Mouse (Mus musculus): ENCODE results near the gene Tbce. TPM values are rescaled to one million over a fixed set of nuclear protein-coding genes. Genes with fewer than 3 reads are reported as not detected.
"Not testable (repeated sequence)": the region's sequence is repeated elsewhere in the genome, so short reads cannot be mapped to it uniquely, and the experiment has no call there.

Tbce gene
- polyA plus RNA-seq, 1 experiment from 2014 or later, result 27.0 TPM

DNA sequence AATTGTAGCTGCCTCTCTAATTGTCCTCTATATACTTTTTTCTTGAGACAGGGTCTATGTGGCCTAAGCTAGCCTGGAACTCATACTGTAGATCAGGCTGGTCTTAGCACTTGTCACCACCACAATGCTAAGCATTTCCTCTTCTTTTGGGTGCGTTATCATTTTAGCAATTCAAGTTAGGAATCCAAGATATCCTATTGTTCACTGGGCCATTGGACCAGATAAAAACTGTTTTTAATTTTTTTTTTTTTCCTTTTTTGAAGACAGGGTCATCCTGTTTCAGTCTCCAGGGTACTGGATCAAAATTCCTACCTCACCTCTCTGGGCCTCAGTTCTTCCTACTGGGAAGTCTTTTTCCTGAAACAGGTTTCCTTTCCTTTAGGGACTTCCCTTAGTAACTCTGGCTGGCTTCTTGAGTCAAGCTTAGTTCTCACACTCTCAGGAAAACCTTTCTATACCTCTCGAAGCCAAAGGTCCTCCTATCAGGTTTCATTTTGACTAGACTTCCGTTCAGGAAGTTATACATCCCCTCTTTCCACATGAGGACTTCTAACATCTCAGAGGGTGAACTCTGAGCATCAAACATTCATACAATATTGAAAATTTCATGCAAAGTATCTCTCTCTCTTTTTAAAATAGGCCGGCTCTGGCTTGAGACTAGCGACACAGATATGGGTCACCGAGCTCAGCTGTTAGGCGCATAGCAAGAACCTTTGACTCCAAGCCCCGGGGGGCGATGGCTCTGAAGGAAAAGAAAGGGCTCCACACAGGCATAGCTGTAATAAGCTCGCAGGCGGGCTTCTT, 23.0 kb upstream of the Tbce start:
- H3K9ac ChIP-seq, result peak overlapping the region; percentile 78
- peaks cover 31% of the 10 kb centered on the region for H3K4me1 ChIP-seq (replicated peaks)
- peak overlapping the region; percentile 95 for H3K27ac ChIP-seq (replicated peaks)
- no peak for ATAC-seq (ENCODE audit: insufficient read depth)
- H3K36me3 ChIP-seq (replicated peaks), result peaks cover 3% of the 10 kb centered on the region; the same call in 1 of the 2 replicates
- H3K27me3 ChIP-seq, result no peaks in the 10 kb centered on the region
- 3% methylated on average over 11 of the region's 11 CpGs for WGBS (ENCODE audit: insufficient replicate concordance)
- H3K4me3 ChIP-seq (replicated peaks), result peak overlapping the region; percentile 99
- peak overlapping the region; percentile 80 for H3K4me2 ChIP-seq
- no peaks in the 10 kb centered on the region for H3K9me3 ChIP-seq (replicated peaks)

DNA sequence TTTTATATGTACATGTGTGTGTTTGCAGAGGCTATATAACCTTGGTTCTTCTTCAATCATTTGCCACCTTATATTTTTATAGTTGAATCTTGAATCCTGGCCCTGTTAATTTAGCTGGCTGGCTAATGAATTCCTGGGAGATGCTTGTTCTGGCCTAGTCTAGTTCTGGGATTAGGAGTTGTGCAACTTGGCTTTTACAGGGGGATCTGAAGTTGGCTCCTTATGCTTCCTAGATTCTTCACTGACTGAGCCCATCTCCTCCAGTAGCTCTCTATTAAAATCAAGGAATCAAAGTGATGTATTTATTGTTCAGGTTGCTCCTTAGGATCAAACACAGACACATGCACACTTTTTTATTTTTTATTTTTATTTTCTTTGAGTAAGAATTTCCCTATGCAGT, 20.1 kb upstream of the Tbce start:
- Histone ChIP-seq H3K4me1 (replicated peaks) (peaks cover 17% of the 10 kb centered on the region), H3K9ac (no peak overlapping the region), H3K9me3 (replicated peaks) (no peaks in the 10 kb centered on the region), H3K4me2 (no peak overlapping the region), H3K4me3 (replicated peaks) (no peak overlapping the region), H3K36me3 (replicated peaks) (peaks cover 18% of the 10 kb centered on the region; the same call in 1 of the 2 replicates), H3K27me3 (no peaks in the 10 kb centered on the region), H3K27ac (replicated peaks) (no peak overlapping the region)
- no peak for ATAC-seq (ENCODE audit: insufficient read depth)

DNA sequence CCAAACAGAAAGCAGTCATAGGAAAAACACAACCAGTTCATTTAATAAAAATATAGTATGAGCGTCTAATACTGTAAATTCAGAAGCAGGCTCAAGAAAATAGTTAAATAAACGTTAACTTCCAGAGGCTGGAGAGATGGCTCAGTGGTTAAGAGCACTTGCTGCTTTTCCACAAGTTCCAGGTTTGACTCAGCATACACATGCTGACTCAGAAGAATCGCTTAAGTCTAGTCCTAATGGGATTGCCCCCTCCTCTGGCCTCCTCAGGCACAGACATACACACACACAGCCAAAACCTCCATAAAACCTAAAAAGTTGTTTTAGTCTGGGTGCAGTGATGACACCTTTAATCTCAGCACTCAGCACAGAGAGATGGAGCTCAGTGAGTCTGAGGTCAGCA, 17.4 kb upstream of the Tbce start:
- Histone ChIP-seq H3K9ac (no peak overlapping the region), H3K36me3 (replicated peaks) (peaks cover 43% of the 10 kb centered on the region), H3K9me3 (replicated peaks) (no peaks in the 10 kb centered on the region), H3K4me3 (replicated peaks) (no peak overlapping the region), H3K4me2 (no peak overlapping the region), H3K27me3 (no peaks in the 10 kb centered on the region), H3K4me1 (replicated peaks) (peaks cover 8% of the 10 kb centered on the region; the same call in 1 of the 2 replicates), H3K27ac (replicated peaks) (no peak overlapping the region)
- WGBS (ENCODE audit: insufficient replicate concordance), result 79% methylated on average over 3 of the region's 3 CpGs
- no peak for ATAC-seq (ENCODE audit: insufficient read depth)

DNA sequence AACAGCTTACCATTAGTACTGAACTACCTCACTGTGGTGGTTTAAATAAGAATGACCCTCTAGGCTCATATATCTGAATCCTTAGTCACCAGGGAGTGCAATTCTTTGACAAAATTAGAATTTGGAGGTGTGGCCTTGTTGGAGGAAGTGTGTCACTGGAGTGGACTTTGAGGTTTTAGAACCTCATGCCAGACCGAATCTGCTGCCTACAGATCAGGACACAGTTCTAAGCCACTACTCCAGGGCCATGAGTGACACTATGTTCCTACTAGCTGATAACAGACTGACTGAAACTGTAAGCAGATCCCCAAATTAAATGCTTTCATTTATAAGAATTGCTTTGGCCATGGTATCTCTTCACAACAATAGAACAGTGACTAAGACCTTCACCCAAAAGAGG, 10.4 kb upstream of the Tbce start:
- 61% methylated on average over 1 of the region's 1 CpGs for WGBS (ENCODE audit: insufficient replicate concordance)
- Histone ChIP-seq H3K9ac (no peak overlapping the region), H3K27me3 (no peaks in the 10 kb centered on the region), H3K27ac (replicated peaks) (no peak overlapping the region), H3K36me3 (replicated peaks) (peaks cover 52% of the 10 kb centered on the region), H3K4me3 (replicated peaks) (no peak overlapping the region), H3K4me1 (replicated peaks) (no peaks in the 10 kb centered on the region), H3K9me3 (replicated peaks) (no peaks in the 10 kb centered on the region), H3K4me2 (no peak overlapping the region)
- no peak for ATAC-seq (ENCODE audit: insufficient read depth)

DNA sequence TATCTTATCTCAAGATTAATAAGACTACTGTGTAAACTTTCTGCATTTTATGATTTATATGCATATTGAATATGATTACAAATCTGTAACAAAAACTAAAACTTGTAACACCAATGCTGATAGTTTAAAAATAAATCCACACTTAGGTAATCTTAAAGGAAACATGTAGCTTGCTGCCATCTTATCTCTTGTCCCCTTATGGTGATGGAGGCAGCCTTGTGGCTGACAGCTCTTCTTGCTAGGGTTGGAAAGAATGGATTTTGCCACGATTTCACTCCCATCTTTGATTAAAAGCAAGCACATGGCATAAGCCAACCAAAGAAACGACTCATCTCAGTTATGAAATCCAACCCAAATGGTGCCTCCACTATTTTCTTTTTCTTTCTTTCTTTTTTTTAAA, 5.1 kb upstream of the Tbce start:
- 19% methylated on average over 2 of the region's 2 CpGs for WGBS (ENCODE audit: insufficient replicate concordance)
- Histone ChIP-seq H3K27ac (replicated peaks) (no peak overlapping the region), H3K9ac (no peak overlapping the region), H3K4me1 (replicated peaks) (peaks cover 8% of the 10 kb centered on the region), H3K9me3 (replicated peaks) (no peaks in the 10 kb centered on the region), H3K36me3 (replicated peaks) (peaks cover 16% of the 10 kb centered on the region; the same call in 1 of the 2 replicates), H3K4me2 (no peak overlapping the region), H3K27me3 (no peaks in the 10 kb centered on the region), H3K4me3 (replicated peaks) (no peak overlapping the region)
- no peak for ATAC-seq (ENCODE audit: insufficient read depth)

DNA sequence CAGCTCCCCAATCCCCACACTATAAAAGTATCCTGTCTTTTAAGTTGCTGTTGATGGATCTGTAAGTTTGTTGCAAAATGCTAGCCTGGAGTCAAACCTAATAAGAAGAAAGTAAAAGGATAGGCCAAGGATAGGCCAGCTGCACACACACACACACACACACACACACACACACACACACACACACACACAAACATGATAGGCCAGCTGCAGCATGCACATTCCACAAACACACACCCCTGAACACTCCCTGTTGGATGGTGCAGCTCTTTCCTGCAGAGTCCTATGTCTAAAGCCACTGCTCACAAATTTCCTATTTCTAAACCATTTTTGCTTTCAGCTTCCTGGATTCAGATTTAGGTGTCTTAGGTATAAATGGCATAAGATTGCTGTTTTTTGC, 4.4 kb upstream of the Tbce start:
- no peaks in the 10 kb centered on the region for H3K27me3 ChIP-seq
- H3K9me3 ChIP-seq (replicated peaks), result no peaks in the 10 kb centered on the region
- H3K4me1 ChIP-seq (replicated peaks), result peaks cover 9% of the 10 kb centered on the region
- peaks cover 9% of the 10 kb centered on the region; the same call in 1 of the 2 replicates for H3K36me3 ChIP-seq (replicated peaks)
- H3K4me2 ChIP-seq, result no peak overlapping the region
- H3K27ac ChIP-seq (replicated peaks), result no peak overlapping the region
- H3K4me3 ChIP-seq (replicated peaks), result no peak overlapping the region
- no peak overlapping the region for H3K9ac ChIP-seq
- no peak for ATAC-seq (ENCODE audit: insufficient read depth)

DNA sequence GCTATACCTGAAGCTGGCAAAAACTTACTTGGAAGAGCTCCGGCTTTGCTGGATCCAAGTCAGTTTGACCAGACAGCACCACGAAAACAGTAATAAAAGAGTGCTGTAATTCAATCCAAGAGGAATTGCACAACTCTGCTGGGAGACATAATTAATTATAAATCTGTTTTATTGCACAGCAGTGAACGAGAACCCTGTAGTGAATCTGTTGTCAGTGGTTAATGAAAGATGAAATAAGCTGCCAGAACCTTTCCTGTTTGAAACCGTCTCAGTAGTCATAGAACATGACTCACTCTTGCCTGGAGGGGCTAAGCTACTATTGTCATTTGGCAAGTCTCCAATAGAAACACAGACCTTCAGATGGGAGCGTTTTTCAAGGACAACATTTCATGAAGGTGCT, 748 bp upstream of the Tbce start:
- Histone ChIP-seq H3K27ac (replicated peaks) (peak overlapping the region; percentile 91), H3K4me1 (replicated peaks) (peaks cover 36% of the 10 kb centered on the region), H3K4me2 (peak overlapping the region; percentile 85), H3K9ac (peak overlapping the region; percentile 77), H3K27me3 (no peaks in the 10 kb centered on the region), H3K36me3 (replicated peaks) (peaks cover 3% of the 10 kb centered on the region; the same call in 1 of the 2 replicates), H3K4me3 (replicated peaks) (peak overlapping the region; percentile 69), H3K9me3 (replicated peaks) (no peaks in the 10 kb centered on the region)
- no peak for ATAC-seq (ENCODE audit: insufficient read depth)
- WGBS (ENCODE audit: insufficient replicate concordance), result 37% methylated on average over 5 of the region's 5 CpGs

DNA sequence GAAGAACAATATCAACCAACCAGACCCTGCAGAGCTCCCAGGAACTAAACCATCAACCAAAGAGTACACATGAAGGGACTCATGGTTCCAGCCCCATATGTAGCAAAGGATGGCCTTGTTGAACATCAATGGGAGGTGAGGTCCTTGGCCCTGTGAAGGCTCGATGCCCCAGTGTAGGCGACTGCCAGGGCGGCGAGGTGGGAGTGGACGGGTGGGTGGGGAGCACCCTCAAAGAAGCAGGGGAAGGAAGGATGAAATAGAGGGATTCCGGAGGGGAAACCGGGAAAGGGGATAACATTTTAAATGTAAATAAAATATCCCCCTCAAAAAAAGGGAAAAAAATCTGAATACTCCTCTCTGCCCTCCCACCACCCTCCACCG, 537 bp downstream of the Tbce start:
- Histone ChIP-seq H3K27me3 (no peaks in the 10 kb centered on the region), H3K4me3 (replicated peaks) (peak overlapping the region; percentile 69), H3K36me3 (replicated peaks) (peaks cover 3% of the 10 kb centered on the region; the same call in 1 of the 2 replicates), H3K9me3 (replicated peaks) (no peaks in the 10 kb centered on the region), H3K4me1 (replicated peaks) (peaks cover 49% of the 10 kb centered on the region), H3K9ac (peak overlapping the region; percentile 77), H3K27ac (replicated peaks) (peak overlapping the region; percentile 91), H3K4me2 (peak overlapping the region; percentile 85)
- WGBS (ENCODE audit: insufficient replicate concordance), result 2% methylated on average over 8 of the region's 8 CpGs
- peak; percentile 23 for ATAC-seq (ENCODE audit: insufficient read depth)

DNA sequence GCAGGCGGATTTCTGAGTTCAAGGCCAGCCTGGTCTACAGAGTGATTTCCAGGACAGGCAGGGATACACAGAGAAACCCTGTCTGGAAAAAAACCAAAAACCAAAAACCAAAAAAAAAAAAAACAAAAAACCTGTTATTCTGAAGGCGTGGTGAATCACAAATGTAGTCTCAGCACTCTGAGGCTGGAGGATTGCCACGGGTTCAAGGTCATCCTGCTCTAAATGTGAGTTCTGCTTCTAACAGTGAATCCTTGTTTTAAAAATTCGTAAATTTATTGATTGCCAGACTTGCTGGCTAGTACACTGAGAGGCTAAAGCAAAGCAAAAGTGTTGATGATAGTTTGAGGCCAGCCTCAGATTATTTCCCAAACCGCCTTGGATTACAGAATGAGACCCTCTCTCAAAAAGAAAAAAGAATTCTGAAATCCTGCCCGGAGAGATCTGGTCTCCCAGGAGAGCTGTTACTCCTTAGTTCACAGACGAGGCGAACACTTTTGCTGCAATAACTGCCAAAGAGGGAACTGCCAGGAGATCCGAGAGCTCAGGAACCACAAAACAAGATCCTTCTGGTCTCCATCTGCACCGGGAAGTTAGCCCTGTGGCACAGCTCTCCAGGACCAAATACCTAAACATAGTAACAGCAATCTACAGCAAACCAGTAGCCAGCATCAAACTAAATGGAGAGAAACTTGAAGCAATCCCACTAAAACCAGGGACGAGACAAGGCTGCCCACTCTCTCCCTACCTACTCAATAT, 3.4 kb downstream of the Tbce start:
- WGBS (ENCODE audit: insufficient replicate concordance), result 82% methylated on average over 11 of the region's 11 CpGs
- H3K4me1 ChIP-seq (replicated peaks), result peaks cover 73% of the 10 kb centered on the region
- peak overlapping the region; percentile 42; the same call in 1 of the 2 replicates for H3K27ac ChIP-seq (replicated peaks)
- no peak for ATAC-seq (ENCODE audit: insufficient read depth)
- no peaks in the 10 kb centered on the region for H3K9me3 ChIP-seq (replicated peaks)
- no peak overlapping the region for H3K4me2 ChIP-seq
- no peak overlapping the region for H3K9ac ChIP-seq
- H3K4me3 ChIP-seq (replicated peaks), result no peak overlapping the region
- H3K36me3 ChIP-seq (replicated peaks), result peaks cover 3% of the 10 kb centered on the region; the same call in 1 of the 2 replicates
- H3K27me3 ChIP-seq, result no peaks in the 10 kb centered on the region

DNA sequence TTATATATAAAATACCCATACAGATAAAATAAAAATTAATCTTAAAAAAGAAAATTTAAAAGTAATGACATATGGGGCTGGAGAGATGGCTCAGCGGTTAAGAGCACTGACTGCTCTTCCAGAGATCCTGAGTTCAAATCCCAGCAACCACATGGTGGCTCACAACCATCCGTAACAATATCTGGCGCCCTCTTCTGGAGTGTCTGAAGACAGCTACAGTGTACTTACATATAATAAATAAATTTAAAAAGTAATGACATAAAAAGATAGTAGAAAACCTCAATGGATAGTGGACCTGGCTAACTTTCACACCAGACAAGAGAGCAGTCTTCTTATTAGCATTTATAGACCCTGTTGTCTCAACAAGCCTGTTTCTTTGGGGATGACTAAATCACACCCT, 4.1 kb downstream of the Tbce start:
- not testable (repeated sequence) for H3K9ac ChIP-seq; H3K4me3 ChIP-seq (replicated peaks); H3K27me3 ChIP-seq; H3K9me3 ChIP-seq (replicated peaks); H3K36me3 ChIP-seq (replicated peaks); ATAC-seq (ENCODE audit: insufficient read depth); H3K4me2 ChIP-seq
- WGBS (ENCODE audit: insufficient replicate concordance), result 80% methylated on average over 3 of the region's 3 CpGs
- Histone ChIP-seq H3K4me1 (replicated peaks) (peaks cover 76% of the 10 kb centered on the region), H3K27ac (replicated peaks) (peak overlapping the region; percentile 93)

DNA sequence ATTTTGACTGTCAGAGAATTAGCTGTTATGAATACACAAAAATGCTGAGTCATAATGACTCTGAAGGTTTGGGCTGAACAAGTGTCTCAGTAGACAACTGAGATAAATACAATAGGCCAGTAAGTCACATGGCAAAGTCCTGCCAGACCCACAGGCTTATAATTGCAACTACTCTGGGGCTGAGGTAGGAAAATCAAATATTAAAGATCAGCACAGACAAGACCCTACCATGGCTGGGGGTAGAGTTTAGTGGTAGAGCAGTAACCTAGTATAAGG, 5.4 kb downstream of the Tbce start:
- Histone ChIP-seq H3K4me2 (peak overlapping the region; percentile 54), H3K27ac (replicated peaks) (peak overlapping the region; percentile 93)

More for the DNA sequence above, 5.4 kb downstream of the Tbce start:
- no peaks in the 10 kb centered on the region for H3K9me3 ChIP-seq (replicated peaks)
- peaks cover 4% of the 10 kb centered on the region for H3K36me3 ChIP-seq (replicated peaks)
- peak; percentile 85 for ATAC-seq (ENCODE audit: insufficient read depth)
- H3K4me3 ChIP-seq (replicated peaks), result no peak overlapping the region
- H3K4me1 ChIP-seq (replicated peaks), result peaks cover 86% of the 10 kb centered on the region
- H3K27me3 ChIP-seq, result no peaks in the 10 kb centered on the region
- no peak overlapping the region for H3K9ac ChIP-seq
